Mouse (Mus musculus) midbrain, embryonic 12.5 days (tissue): Measurements from ENCODE around the gene Kctd12b. TPM values are rescaled to one million over a fixed set of nuclear protein-coding genes. Genes with fewer than 3 reads are reported as not detected.
A peak's percentile ranks its signal among the peaks of the same experiment; 100 is the strongest.
"Not testable (repeated sequence)": the region's sequence is repeated elsewhere in the genome, so short reads cannot be mapped to it uniquely, and the experiment has no call there.

Experiments
- ATAC-seq: fragments of 200-750 bp; cut with Nextera tagmentation; 2 replicates; pipeline ENCODE4 v1.8.0; 2017; ENCODE audit warnings: low read depth, moderate TSS enrichment, moderate library complexity; ENCODE audit not compliant: low FRiP score
- H3K27ac ChIP-seq: fragments of 300-500 bp; sonication (generic); replicated peaks from 2 replicates; pipeline ENCODE4 v1.5.1; 2016; ENCODE audit warnings: mild to moderate bottlenecking
- H3K27me3 ChIP-seq: fragments of 300-500 bp; sonication (generic); 2 replicates; pipeline ENCODE4 v1.6.1; 2016; ENCODE audit warnings: mild to moderate bottlenecking
- H3K36me3 ChIP-seq: fragments of 300-500 bp; sonication (generic); 2 replicates; pipeline ENCODE4 v1.6.1; 2016
- H3K4me1 ChIP-seq: fragments of 300-500 bp; sonication (generic); 2 replicates; pipeline ENCODE4 v1.6.1; 2016
- H3K4me2 ChIP-seq: fragments of 300-500 bp; sonication (generic); replicated peaks from 2 replicates; pipeline ENCODE4 v1.6.1; 2016; ENCODE audit warnings: mild to moderate bottlenecking, moderate library complexity
- H3K4me3 ChIP-seq: fragments of 300-500 bp; sonication (generic); 2 replicates; pipeline ENCODE4 v1.5.1; 2016; ENCODE audit warnings: mild to moderate bottlenecking
- H3K9ac ChIP-seq: fragments of 300-500 bp; sonication (generic); replicated peaks from 2 replicates; pipeline ENCODE4 v1.6.1; 2016; ENCODE audit warnings: mild to moderate bottlenecking, moderate library complexity
- H3K9me3 ChIP-seq: fragments of 300-500 bp; sonication (generic); 2 replicates; pipeline ENCODE4 v1.6.1; 2016; ENCODE audit warnings: mild to moderate bottlenecking
- WGBS: fragments of 180-500 bp; shearing (Covaris S2); methylation state at CpG from one replicate; pipeline ENCODE4 v1.1.7; 2016; 5-methylcytosine and 5-hydroxymethylcytosine counted together
- polyA plus RNA-seq: library from polyadenylated mRNA; unstranded; fragments of >200 nt; fragmentation: Nextera tagmentation; extraction: Ambion mirVana; gene quantifications from 2 replicates; pipeline ENCODE4 v1.2.1, GENCODE M21; 2016

Gene Kctd12b
- 4.6 and 4.7 TPM in 2 replicates for polyA plus RNA-seq

DNA sequence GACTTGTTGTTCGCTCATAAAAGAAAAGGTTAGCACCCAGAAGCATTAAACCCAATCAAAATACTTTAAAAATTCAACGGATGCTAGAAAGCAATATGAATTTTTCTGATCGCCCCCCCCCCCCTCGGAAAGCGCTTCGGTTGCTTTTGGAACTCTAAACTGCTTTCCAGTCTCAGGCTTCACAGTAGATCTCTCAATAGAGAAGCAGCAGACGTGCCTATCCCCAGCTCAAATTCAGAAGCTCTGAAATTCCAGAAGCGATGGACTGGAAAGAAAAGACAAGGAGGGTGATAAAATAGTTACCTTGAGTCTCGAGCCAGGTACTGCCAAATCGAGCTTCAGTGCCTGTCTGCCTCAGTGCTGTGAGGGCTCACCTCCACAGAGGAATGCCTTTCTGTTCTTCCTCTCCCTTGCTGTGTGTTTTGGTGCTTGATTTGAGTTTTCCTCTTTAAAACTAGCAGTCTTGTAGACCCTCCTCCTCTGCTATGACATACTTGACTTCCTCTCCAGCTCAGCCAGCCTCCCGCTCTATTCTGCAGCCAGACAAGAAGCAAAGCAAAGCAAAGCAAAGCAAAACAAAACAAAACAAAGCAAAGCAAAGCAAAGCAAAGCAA lies at the start of gene Kctd12b:
Gene Kctd12b (minus strand): TSS at position 610 of the 614 bp plus-strand sequence.
- WGBS: 26% methylated on average over 11 of the region's 11 CpGs
- no peak within 1 kb of the TSS for H3K9ac ChIP-seq
- H3K36me3 ChIP-seq: no peaks in the 10 kb centered on the region
- H3K4me2 ChIP-seq: peak within 1 kb of the TSS; percentile 44
- H3K4me3 ChIP-seq: peak within 1 kb of the TSS; percentile 29
- no peaks in the 10 kb centered on the region for H3K27me3 ChIP-seq
- no peaks in the 10 kb centered on the region for H3K9me3 ChIP-seq
- H3K4me1 ChIP-seq: 0 out of 2 replicates have a peak, but pooled peaks cover 4% of the 10 kb centered on the region
- peak within 1 kb of the TSS; percentile 15; the same call in 1 of the 2 replicates for H3K27ac ChIP-seq
- ATAC-seq: 0 out of 2 replicates have a peak, but pooled peaks have one; percentile 19

DNA sequence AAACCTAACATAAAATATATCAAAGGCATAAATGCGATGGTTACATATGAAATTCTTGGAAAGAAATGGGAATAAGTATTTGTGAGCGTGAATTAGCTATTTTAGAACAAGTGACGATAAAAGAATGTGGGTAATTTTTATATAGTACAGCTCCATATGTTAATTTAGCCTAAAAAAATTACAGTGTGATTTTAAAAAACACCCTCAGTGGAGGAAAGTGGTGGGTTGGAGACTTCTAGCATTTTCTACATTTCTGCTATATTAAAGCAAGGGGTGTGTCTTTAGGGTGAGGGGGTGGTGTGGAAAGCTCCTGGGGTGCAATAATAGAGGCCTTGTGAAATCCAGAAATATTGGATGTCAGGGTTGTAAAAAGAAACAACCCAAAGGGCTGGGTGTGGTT lies 46.3 kb upstream of the Kctd12b start:
- ATAC-seq: no peak
- no peak overlapping the region for H3K4me2 ChIP-seq
- H3K27ac ChIP-seq: no peak overlapping the region
- WGBS: 81% methylated on average over 3 of the region's 3 CpGs
- no peaks in the 10 kb centered on the region for H3K27me3 ChIP-seq
- H3K9me3 ChIP-seq: no peaks in the 10 kb centered on the region
- H3K36me3 ChIP-seq: no peaks in the 10 kb centered on the region
- H3K4me1 ChIP-seq: no peaks in the 10 kb centered on the region
- H3K9ac ChIP-seq: no peak overlapping the region
- no peak overlapping the region for H3K4me3 ChIP-seq

DNA sequence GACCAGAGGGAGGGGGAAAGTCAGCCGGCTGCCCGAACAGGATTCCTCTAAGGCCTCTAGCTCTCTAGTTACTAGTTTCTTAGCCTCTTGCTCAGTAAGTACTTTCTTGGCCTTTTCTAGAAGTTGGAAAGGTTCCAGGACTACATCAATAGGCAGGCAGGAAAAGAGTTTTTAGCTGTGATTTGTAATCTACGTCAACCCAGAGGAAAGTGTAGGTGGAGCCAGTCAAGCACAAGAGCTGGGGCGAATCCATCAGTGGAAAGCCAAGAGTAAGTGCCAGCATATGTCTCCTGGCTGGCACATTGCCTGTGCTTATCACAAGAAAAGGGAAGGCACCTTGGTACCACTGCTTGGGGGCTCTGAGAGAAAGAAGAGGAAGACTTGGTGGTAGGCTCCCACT lies 39.5 kb upstream of the Kctd12b start:
- no peak overlapping the region for H3K4me2 ChIP-seq
- no peak overlapping the region for H3K27ac ChIP-seq
- 83% methylated on average over 4 of the region's 4 CpGs for whole genome bisulfite sequencing
- no peaks in the 10 kb centered on the region; the same call in 1 of the 2 replicates for H3K36me3 ChIP-seq
- no peak overlapping the region for H3K9ac ChIP-seq
- no peaks in the 10 kb centered on the region for H3K27me3 ChIP-seq
- no peak for ATAC-seq
- H3K9me3 ChIP-seq: no peaks in the 10 kb centered on the region
- H3K4me1 ChIP-seq: no peaks in the 10 kb centered on the region
- no peak overlapping the region for H3K4me3 ChIP-seq

DNA sequence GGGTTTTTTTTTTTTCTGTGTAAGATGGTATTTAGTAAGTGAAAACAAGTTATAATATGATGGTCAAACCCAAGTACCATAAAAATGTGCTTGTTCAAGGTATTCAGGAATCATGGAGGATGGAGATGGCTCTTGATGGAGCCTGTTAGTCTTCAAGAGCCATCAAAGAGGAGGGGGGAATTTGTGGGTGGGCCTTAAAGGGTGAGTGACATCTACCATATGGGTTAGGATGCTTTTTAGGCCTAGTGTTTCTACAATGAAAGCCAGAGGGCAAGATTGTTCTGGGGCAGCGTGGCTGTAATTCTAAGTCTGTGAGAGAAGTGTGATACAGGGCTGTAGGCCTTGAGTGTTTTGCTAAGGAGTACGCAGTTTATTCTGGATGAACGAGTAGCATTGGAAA lies 28.2 kb upstream of the Kctd12b start:
- 36% methylated on average over 3 of the region's 3 CpGs for WGBS

DNA sequence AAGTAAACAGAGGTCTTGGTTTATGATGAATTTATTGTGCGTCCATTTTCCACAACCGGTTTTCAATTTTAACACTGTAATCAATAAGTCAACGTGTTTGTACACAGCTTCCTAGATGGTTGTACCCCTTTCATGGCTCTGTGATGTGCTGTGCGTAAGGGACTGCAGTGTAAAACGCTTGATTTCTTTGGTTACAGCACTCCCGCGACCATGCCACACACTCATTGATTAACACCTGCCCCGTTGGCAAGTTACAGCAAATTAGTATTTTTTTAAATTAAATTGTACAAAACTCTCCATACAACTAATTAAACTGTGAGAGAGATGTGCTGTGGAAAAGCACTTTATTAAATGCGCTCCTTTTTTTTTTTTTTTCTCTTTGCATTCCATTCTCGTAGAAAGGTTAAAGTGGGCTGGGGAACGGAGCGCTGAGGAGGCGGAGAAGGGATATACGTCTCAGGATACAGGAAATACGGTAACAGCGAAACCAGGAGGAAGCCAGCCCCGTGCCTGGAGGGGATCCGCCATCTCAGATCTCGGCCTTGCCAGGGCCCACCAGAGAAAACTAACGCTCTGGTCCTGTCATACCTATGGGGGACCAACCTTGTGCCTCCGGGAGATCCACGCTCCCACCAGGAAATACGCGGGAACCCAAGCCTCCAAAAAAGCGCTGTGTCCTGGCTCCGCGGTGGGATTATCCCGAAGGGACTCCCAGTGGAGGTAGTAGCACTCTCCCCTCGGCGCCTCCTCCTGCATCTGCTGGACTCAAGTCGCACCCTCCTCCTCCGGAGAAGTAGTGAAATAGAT lies 27.1 kb upstream of the Kctd12b start, which contains the start of gene Nbdy:
Gene Nbdy (plus strand): TSS at position 481 of the 807 bp plus-strand sequence.
- H3K9me3 ChIP-seq: no peaks in the 10 kb centered on the region
- no peaks in the 10 kb centered on the region for H3K27me3 ChIP-seq
- ATAC-seq: peak; percentile 83
- H3K36me3 ChIP-seq: no peaks in the 10 kb centered on the region
- H3K4me2 ChIP-seq: peak within 1 kb of the TSS; percentile 49
- H3K9ac ChIP-seq: peak within 1 kb of the TSS; percentile 51
- H3K4me3 ChIP-seq: peak within 1 kb of the TSS; percentile 55
- H3K4me1 ChIP-seq: 0 out of 2 replicates have a peak, but pooled peaks cover 5% of the 10 kb centered on the region
- WGBS: 16% methylated on average over 32 of the region's 32 CpGs
- peak within 1 kb of the TSS; percentile 78 for H3K27ac ChIP-seq

More for the DNA sequence above, 28.2 kb upstream of the Kctd12b start:
- H3K27ac ChIP-seq: 0 out of 2 replicates have a peak overlapping the region, but pooled peaks have one; percentile 26
- 0 out of 2 replicates have a peak overlapping the region, but pooled peaks have one; percentile 17 for H3K9ac ChIP-seq
- ATAC-seq: peak; percentile 38
- peak overlapping the region; percentile 55 for H3K4me3 ChIP-seq
- no peaks in the 10 kb centered on the region for H3K9me3 ChIP-seq
- H3K4me2 ChIP-seq: peak overlapping the region; percentile 49
- H3K36me3 ChIP-seq: no peaks in the 10 kb centered on the region
- 0 out of 2 replicates have a peak, but pooled peaks cover 5% of the 10 kb centered on the region for H3K4me1 ChIP-seq
- no peaks in the 10 kb centered on the region for H3K27me3 ChIP-seq

DNA sequence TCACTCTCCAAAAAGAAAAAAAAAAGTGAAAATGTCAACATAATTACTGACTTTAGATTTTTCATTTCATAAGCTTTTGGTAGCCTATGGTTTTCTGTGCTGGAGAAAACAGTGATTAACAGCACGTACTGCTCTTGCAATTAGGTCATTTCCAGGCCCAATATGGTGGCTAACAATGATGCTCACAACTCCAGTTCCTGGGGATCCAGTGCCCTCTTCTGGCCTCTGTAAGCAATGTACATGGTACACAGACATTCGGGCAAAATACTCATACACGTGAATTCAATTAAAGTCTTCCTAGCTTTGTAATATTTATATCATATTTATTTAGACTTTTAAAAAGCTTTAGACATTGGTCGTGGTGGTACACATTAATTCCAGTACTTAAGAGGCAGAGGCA lies 23.4 kb upstream of the Kctd12b start:
- Histone ChIP-seq H3K9ac (no peak overlapping the region), H3K4me2 (no peak overlapping the region), H3K27ac (no peak overlapping the region), H3K36me3 (no peaks in the 10 kb centered on the region), H3K27me3 (no peaks in the 10 kb centered on the region; the same call in 1 of the 2 replicates), H3K9me3 (no peaks in the 10 kb centered on the region), H3K4me1 (no peaks in the 10 kb centered on the region), H3K4me3 (no peak overlapping the region)
- no peak for ATAC-seq
- WGBS: 33% methylated on average over 4 of the region's 4 CpGs

DNA sequence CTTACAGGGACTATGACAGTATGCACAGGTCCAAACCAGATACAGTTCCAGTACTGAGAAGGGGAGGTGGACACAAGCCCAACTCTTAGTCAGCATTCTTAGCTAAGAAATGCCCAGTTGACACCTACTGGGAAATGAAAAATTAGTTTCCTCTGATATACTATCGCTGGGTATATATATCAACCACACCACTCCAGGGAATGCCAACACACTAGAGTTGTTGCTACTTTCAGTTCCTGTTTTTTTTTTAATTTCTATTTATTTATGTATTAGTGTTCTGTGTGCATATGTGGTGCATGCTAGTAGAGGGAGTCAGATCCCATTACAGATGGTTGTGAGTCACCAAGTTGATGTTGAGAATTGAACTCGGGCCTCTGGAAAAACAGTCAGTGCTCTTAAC lies 20.5 kb upstream of the Kctd12b start:
- H3K36me3 ChIP-seq: no peaks in the 10 kb centered on the region
- H3K9ac ChIP-seq: no peak overlapping the region
- WGBS: 86% methylated on average over 2 of the region's 2 CpGs
- no peaks in the 10 kb centered on the region; the same call in 1 of the 2 replicates for H3K27me3 ChIP-seq
- H3K4me1 ChIP-seq: no peaks in the 10 kb centered on the region
- no peak overlapping the region for H3K4me2 ChIP-seq
- H3K9me3 ChIP-seq: no peaks in the 10 kb centered on the region
- ATAC-seq: no peak
- H3K27ac ChIP-seq: no peak overlapping the region
- no peak overlapping the region for H3K4me3 ChIP-seq

DNA sequence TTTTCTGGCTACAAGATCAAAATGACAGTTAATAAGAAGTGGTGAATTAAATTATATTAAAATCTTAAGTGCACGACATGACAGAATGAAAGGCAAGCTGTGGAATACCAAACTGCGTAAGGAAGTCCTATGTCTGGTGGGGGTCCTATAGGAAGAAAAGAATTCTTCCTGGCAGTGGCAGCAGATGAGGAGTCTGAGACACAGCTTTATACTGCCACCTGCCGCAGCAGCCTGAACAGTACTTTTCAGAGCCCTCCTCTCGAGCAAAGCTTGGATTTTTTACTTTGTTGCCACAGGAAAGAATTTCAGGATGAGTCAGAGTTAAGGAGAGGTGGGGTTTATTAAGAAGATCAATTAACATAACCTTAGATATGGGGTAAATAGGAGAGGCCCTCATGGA lies 11.5 kb upstream of the Kctd12b start:
- H3K9me3 ChIP-seq: no peaks in the 10 kb centered on the region
- no peaks in the 10 kb centered on the region for H3K36me3 ChIP-seq
- H3K9ac ChIP-seq: no peak overlapping the region
- H3K4me1 ChIP-seq: no peaks in the 10 kb centered on the region
- ATAC-seq: peak; percentile 44; the same call in 1 of the 2 replicates
- no peak overlapping the region for H3K27ac ChIP-seq
- no peak overlapping the region for H3K4me2 ChIP-seq
- H3K27me3 ChIP-seq: no peaks in the 10 kb centered on the region
- H3K4me3 ChIP-seq: no peak overlapping the region
- WGBS: 36% methylated on average over 4 of the region's 4 CpGs

DNA sequence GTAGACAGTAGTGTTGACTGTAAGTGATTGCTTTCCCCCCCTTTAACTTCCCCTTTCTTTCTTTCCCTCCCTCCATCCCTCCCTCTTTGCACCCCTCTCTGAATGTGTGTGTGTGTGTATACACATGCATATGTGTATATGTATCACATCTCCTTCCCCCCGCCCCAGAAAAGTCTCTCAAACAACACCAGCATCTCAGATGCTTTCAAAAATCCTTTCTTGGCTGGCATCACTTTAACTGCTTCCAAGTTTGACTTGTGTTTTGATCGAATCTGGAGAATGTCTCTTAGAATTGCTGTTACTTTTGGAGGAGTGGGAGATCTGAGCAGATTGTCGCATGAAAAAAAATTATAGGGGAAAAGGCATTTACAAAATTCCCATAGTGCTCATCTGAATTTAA lies 4.3 kb upstream of the Kctd12b start:
- Histone ChIP-seq H3K9me3 (no peaks in the 10 kb centered on the region), H3K4me1 (no peaks in the 10 kb centered on the region), H3K27ac (no peak overlapping the region), H3K4me3 (no peak overlapping the region), H3K4me2 (no peak overlapping the region), H3K27me3 (no peaks in the 10 kb centered on the region), H3K9ac (no peak overlapping the region), H3K36me3 (no peaks in the 10 kb centered on the region)
- WGBS: 79% methylated on average over 3 of the region's 3 CpGs
- no peak for ATAC-seq

DNA sequence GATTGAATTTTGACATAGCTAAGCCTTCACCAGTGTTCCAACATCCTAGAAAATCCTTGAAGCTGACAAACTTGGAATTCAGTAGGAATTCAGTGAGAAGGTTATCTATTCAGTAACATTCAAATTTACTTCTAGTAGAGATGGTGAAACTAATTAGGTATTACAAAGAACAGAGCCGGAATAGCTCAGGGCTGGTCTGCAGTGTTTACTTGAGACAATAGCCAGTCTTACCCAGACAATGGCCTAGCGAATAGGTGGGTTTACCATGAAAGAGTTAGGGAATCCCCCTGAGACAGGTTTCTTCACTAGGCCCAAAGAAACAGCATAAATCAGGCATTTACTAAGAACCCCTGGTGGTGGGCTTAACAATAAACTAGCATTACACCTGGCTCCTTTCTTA lies 28.0 kb downstream of the Kctd12b start:
- not testable (repeated sequence) for H3K4me3 ChIP-seq, H3K4me2 ChIP-seq, H3K36me3 ChIP-seq, H3K27me3 ChIP-seq, H3K4me1 ChIP-seq, ATAC-seq, H3K27ac ChIP-seq, H3K9me3 ChIP-seq, H3K9ac ChIP-seq
- 31% methylated on average over 2 of the region's 2 CpGs for WGBS

DNA sequence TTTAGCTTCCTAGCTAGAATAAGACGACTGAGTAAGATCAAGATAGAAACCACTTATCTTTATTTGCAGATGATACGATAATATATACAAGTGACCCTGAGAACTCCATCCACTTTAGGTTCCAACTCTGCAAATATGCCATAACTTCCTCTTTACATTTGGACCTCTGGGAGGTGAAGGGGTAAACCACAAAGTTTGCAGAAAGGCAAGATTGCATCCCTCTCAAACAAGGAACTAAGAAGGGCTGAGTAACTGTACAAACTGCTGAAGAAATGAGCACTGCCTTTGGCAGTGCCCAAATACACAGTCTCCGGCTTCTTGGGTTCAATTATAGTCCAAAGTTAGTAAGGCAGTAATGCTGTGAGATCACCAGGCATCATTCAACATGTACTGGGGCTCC lies 31.3 kb downstream of the Kctd12b start:
- Histone ChIP-seq H3K9ac (no peak overlapping the region), H3K27ac (no peak overlapping the region), H3K4me2 (no peak overlapping the region), H3K36me3 (no peaks in the 10 kb centered on the region), H3K27me3 (0 out of 2 replicates have a peak, but pooled peaks cover 3% of the 10 kb centered on the region), H3K4me3 (no peak overlapping the region), H3K9me3 (no peaks in the 10 kb centered on the region), H3K4me1 (no peaks in the 10 kb centered on the region)
- ATAC-seq: no peak
- 82% methylated on average over 3 of the region's 3 CpGs for WGBS

DNA sequence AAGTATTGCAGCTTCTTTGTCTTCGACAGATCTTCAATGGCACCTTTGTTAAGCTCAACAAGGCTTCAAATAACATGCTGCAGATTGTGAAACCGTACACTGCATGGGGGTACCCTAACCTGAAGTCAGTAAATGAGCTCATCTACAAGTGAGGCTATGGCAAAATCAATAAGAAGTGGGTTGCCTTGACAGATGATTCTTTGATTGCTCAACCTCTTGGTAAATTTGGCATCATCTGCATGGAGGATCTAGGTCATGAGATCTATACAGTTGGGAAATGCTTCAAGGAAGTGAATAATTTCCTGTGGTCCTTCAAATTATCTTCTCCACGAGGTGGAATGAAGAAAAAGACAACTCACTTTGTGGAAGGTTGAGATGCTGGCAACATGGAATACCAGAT lies 39.2 kb downstream of the Kctd12b start:
- no peak overlapping the region for H3K27ac ChIP-seq
- WGBS: 76% methylated on average over 3 of the region's 3 CpGs

More for the DNA sequence above, 39.2 kb downstream of the Kctd12b start:
- Histone ChIP-seq H3K4me3 (no peak overlapping the region), H3K9ac (no peak overlapping the region), H3K9me3 (no peaks in the 10 kb centered on the region), H3K4me2 (no peak overlapping the region), H3K27me3 (0 out of 2 replicates have a peak, but pooled peaks cover 3% of the 10 kb centered on the region), H3K36me3 (no peaks in the 10 kb centered on the region), H3K4me1 (no peaks in the 10 kb centered on the region)
- no peak for ATAC-seq
